Mouse (Mus musculus) CH12.LX (cell line): ENCODE measurements at regions not wholly inside any gene's neighbourhood (a gene's known extent, or its start where the extent isn't known, plus 50 kb on each side); places are given as distances from the start of the nearest gene placed in this dataset.

Experiments used
- DNase-seq: peaks from one replicate; pipeline ENCODE4 v3.0.0-alpha.2; 2013; ENCODE audit errors: extremely low read depth
- H3K27ac ChIP-seq: 2 replicates; pipeline ENCODE4 v1.5.1; 2012; ENCODE audit warnings: low read depth, mild to moderate bottlenecking, control low read depth, moderate library complexity; ENCODE audit not compliant: insufficient read depth
- H3K27me3 ChIP-seq: replicated peaks from 2 replicates; pipeline ENCODE3; 2012; ENCODE audit warnings: inconsistent platforms
- H3K36me3 ChIP-seq, 2 experiments: replicated peaks in 1 of 2; 2 replicates each; pipeline versions ENCODE3 to v1.6.1; 2012; ENCODE audit warnings: inconsistent platforms in 1 of 2, low read length in 1 of 2, mild to moderate bottlenecking in 1 of 2, mixed read lengths in 1 of 2, moderate library complexity in 1 of 2; ENCODE audit not compliant: control insufficient read depth in 1 of 2, insufficient read depth in 1 of 2
- H3K4me1 ChIP-seq, 2 experiments: 2 replicates each; pipeline ENCODE4 v1.6.1; 2012; ENCODE audit warnings: inconsistent platforms in 1 of 2, moderate library complexity in 1 of 2; ENCODE audit not compliant: insufficient read depth in 2 of 2, control insufficient read depth in 1 of 2
- H3K4me2 ChIP-seq: 2 replicates; pipeline ENCODE4 v1.6.1; 2012; ENCODE audit warnings: low read depth, mild to moderate bottlenecking, control low read depth; ENCODE audit not compliant: poor library complexity, insufficient read depth, severe bottlenecking
- H3K4me3 ChIP-seq, 3 experiments: fragments of 150-350 bp in 1 of 3; sonication (generic) in 1 of 3; replicated peaks in 1 of 3; 2 replicates each; pipeline versions ENCODE3 to v1.5.1; 2011 to 2012; ENCODE audit warnings: low read depth in 2 of 3, low read length in 2 of 3, mild to moderate bottlenecking in 2 of 3, moderate library complexity in 2 of 3, control low read depth in 1 of 3, improper control_type of control experiment in 1 of 3, inconsistent platforms in 1 of 3, mixed read lengths in 1 of 3; ENCODE audit not compliant: poor library complexity in 1 of 3
- H3K79me2 ChIP-seq: replicated peaks from 2 replicates; pipeline ENCODE4 v1.6.1; 2012; ENCODE audit warnings: mild to moderate bottlenecking, moderate library complexity; ENCODE audit not compliant: control insufficient read depth, poor library complexity, insufficient read depth, severe bottlenecking; ENCODE audit errors: extremely low read depth
- H3K9ac ChIP-seq: 2 replicates; pipeline ENCODE4 v1.6.1; 2012; ENCODE audit warnings: low read depth, mild to moderate bottlenecking, control low read depth, moderate library complexity; ENCODE audit not compliant: insufficient read depth
- H3K9me3 ChIP-seq: replicated peaks from 2 replicates; pipeline ENCODE3; 2012; ENCODE audit warnings: low read length, inconsistent platforms, mixed read lengths
- CHD1 ChIP-seq: IDR thresholded peaks from 2 replicates; pipeline ENCODE4 v1.6.1; 2012; ENCODE audit warnings: low read depth, low read length, improper control_type of control experiment, inconsistent platforms
- CHD2 ChIP-seq: IDR thresholded peaks from 2 replicates; pipeline ENCODE4 v1.6.1; 2011; ENCODE audit warnings: low read length, improper control_type of control experiment
- E2F4 ChIP-seq: IDR thresholded peaks from 2 replicates; pipeline ENCODE4 v1.6.1; 2011; ENCODE audit warnings: low read depth, low read length, improper control_type of control experiment; ENCODE audit not compliant: insufficient replicate concordance
- EP300 ChIP-seq: IDR thresholded peaks from 2 replicates; pipeline ENCODE4 v1.6.1; 2011; ENCODE audit warnings: low read length, improper control_type of control experiment
- ETS1 ChIP-seq: conservative IDR thresholded peaks from 2 replicates; pipeline ENCODE4 v1.6.1; 2012; ENCODE audit warnings: low read depth, mild to moderate bottlenecking, inconsistent platforms, low read length, improper control_type of control experiment, moderate library complexity
- GABPA ChIP-seq: IDR thresholded peaks from 2 replicates; pipeline ENCODE4 v1.6.1; 2012; ENCODE audit warnings: low read depth, low read length, improper control_type of control experiment, inconsistent platforms; ENCODE audit not compliant: insufficient replicate concordance
- HCFC1 ChIP-seq: IDR thresholded peaks from 2 replicates; pipeline ENCODE4 v1.6.1; 2012; ENCODE audit warnings: low read depth, mild to moderate bottlenecking, inconsistent platforms, low read length, improper control_type of control experiment
- KAT2A ChIP-seq: IDR thresholded peaks from 2 replicates; pipeline ENCODE4 v1.6.1; 2012; ENCODE audit warnings: low read length, improper control_type of control experiment, inconsistent platforms; ENCODE audit not compliant: insufficient replicate concordance
- MAX ChIP-seq: IDR thresholded peaks from 2 replicates; pipeline ENCODE4 v1.6.1; 2011; ENCODE audit warnings: low read length, improper control_type of control experiment
- MAZ ChIP-seq: IDR thresholded peaks from 2 replicates; pipeline ENCODE4 v1.6.1; 2012; ENCODE audit warnings: low read depth, mild to moderate bottlenecking, inconsistent platforms, low read length, improper control_type of control experiment, moderate library complexity
- MXI1 ChIP-seq: IDR thresholded peaks from 2 replicates; pipeline ENCODE4 v1.6.1; 2011; ENCODE audit warnings: mild to moderate bottlenecking, low read depth, low read length, improper control_type of control experiment
- MYC ChIP-seq: IDR thresholded peaks from 2 replicates; pipeline ENCODE4 v1.6.1; 2011; ENCODE audit warnings: low read depth, mild to moderate bottlenecking, improper control_type of control experiment, low read length
- NRF1 ChIP-seq: IDR thresholded peaks from 2 replicates; pipeline ENCODE4 v1.6.1; 2014; ENCODE audit warnings: low read depth, mild to moderate bottlenecking, inconsistent platforms, low read length, improper control_type of control experiment, moderate library complexity
- POLR2A ChIP-seq: IDR thresholded peaks from 2 replicates; pipeline ENCODE4 v1.6.1; 2011; ENCODE audit warnings: low read depth, mild to moderate bottlenecking, improper control_type of control experiment, low read length
- RCOR1 ChIP-seq: conservative IDR thresholded peaks from 2 replicates; pipeline ENCODE4 v1.6.1; 2012; ENCODE audit warnings: low read depth, mild to moderate bottlenecking, inconsistent platforms, low read length, improper control_type of control experiment
- SIN3A ChIP-seq: IDR thresholded peaks from 2 replicates; pipeline ENCODE4 v1.6.1; 2012; ENCODE audit warnings: low read length, improper control_type of control experiment, inconsistent platforms
- TBP ChIP-seq: conservative IDR thresholded peaks from 2 replicates; pipeline ENCODE4 v1.6.1; 2011; ENCODE audit warnings: low read depth, low read length, improper control_type of control experiment
- TCF12 ChIP-seq: IDR thresholded peaks from 2 replicates; pipeline ENCODE4 v1.6.1; 2014; ENCODE audit warnings: low read depth, mild to moderate bottlenecking, inconsistent platforms, low read length, improper control_type of control experiment
- ZC3H11A ChIP-seq: IDR thresholded peaks from 2 replicates; pipeline ENCODE4 v1.6.1; 2012; ENCODE audit warnings: low read depth, mild to moderate bottlenecking, inconsistent platforms, low read length, improper control_type of control experiment
- ZKSCAN1 ChIP-seq: IDR thresholded peaks from 2 replicates; pipeline ENCODE4 v1.6.1; 2012; ENCODE audit warnings: low read depth, inconsistent platforms, low read length, improper control_type of control experiment, borderline replicate concordance
- dilution Hi-C: fragments of 300-500 bp; cut with MboI; formaldehyde crosslinking; loops from 2 replicates; pipeline ENCODE4 v1.14.3; 2020; ENCODE audit warnings: low sequenced_read_pairs; ENCODE audit not compliant: extremely low pct_unique_long_range_greater_than_20kb, extremely low pct_ligation_motif_present
- in situ Hi-C: fragments of 300-500 bp; cut with MboI; formaldehyde crosslinking; loops from 3 replicates; pipeline ENCODE4 v1.14.3; 2019; ENCODE audit warnings: low sequenced_read_pairs, low pct_ligation_motif_present, low pct_unique_long_range_greater_than_20kb, mixed read lengths

- H3K27me3 ChIP-seq = no peaks in the 10 kb centered on the region
- DNase-seq = no peak
- H3K79me2 ChIP-seq = no peaks in the 10 kb centered on the region
- peaks cover 81% of the 10 kb centered on the region for H3K9me3 ChIP-seq
- no peaks in the 10 kb centered on the region for H3K36me3 ChIP-seq
- H3K9ac ChIP-seq = no peak overlapping the region
- no peak for TF ChIP-seq POLR2A
- TF ChIP-seq EP300 = no peak
- no peak for TF ChIP-seq MXI1
- no peak for TF ChIP-seq NRF1
- no peak for TF ChIP-seq CHD2
- dilution Hi-C loops (no loop called here), in situ Hi-C loops (no loop called here)
- no peak overlapping the region for H3K4me3 ChIP-seq
- H3K27ac ChIP-seq = no peak overlapping the region
- no peak overlapping the region for H3K4me2 ChIP-seq
- no peaks in the 10 kb centered on the region for H3K4me1 ChIP-seq
Observed at GRCm38 (mm10) chr17:68185385-68185784, 88.2 kb upstream of the L3mbtl4 start.

- Histone ChIP-seq H3K9me3 (peaks cover 57% of the 10 kb centered on the region), H3K79me2 (no peaks in the 10 kb centered on the region), H3K36me3 (no peaks in the 10 kb centered on the region), H3K4me1 (no peaks in the 10 kb centered on the region), H3K9ac (no peak overlapping the region)
- DNase-seq = no peak
- dilution Hi-C loops = no loop called here
- TF ChIP-seq CHD1 (no peak), GABPA (no peak), SIN3A (no peak), TBP (no peak), E2F4 (no peak), MAX (no peak), KAT2A (no peak), RCOR1 (no peak), TCF12 (no peak), MXI1 (no peak), CHD2 (no peak)
- TF ChIP-seq, all 38 proteins: peak for 0
- no peaks in the 10 kb centered on the region for H3K27me3 ChIP-seq
- H3K4me2 ChIP-seq = no peak overlapping the region
- H3K27ac ChIP-seq = no peak overlapping the region
- in situ Hi-C loops = no loop called here
- H3K4me3 ChIP-seq = no peak overlapping the region
Observed at GRCm38 (mm10) chr17:68189888-68190287, 83.7 kb upstream of the L3mbtl4 start.

GRCm38 (mm10) chr17:68205545-68205944 lies 68.1 kb upstream of the L3mbtl4 start:
- Histone ChIP-seq H3K27ac (no peak overlapping the region), H3K79me2 (no peaks in the 10 kb centered on the region), H3K4me1 (no peaks in the 10 kb centered on the region), H3K36me3 (no peaks in the 10 kb centered on the region), H3K4me3 (no peak overlapping the region), H3K9ac (no peak overlapping the region), H3K27me3 (no peaks in the 10 kb centered on the region), H3K9me3 (peaks cover 53% of the 10 kb centered on the region), H3K4me2 (no peak overlapping the region)
- dilution Hi-C loops = no loop called here
- in situ Hi-C loops = no loop called here
- no peak for DNase-seq
- no peak for TF ChIP-seq ZKSCAN1
- no peak for TF ChIP-seq TCF12
- TF ChIP-seq HCFC1 = no peak
- TF ChIP-seq CHD1 = no peak
- TF ChIP-seq ETS1 = no peak
- no peak for TF ChIP-seq GABPA
- no peak for TF ChIP-seq ZC3H11A
- TF ChIP-seq MXI1 = no peak
- TF ChIP-seq KAT2A = no peak
- TF ChIP-seq MAZ = no peak
- TF ChIP-seq MYC = no peak
